Mouse (Mus musculus): ENCODE measurements around the gene Flot1.
A peak's percentile ranks its signal among the peaks of the same experiment; 100 is the strongest.
"Not testable (repeated sequence)": the region's sequence is repeated elsewhere in the genome, so short reads cannot be mapped to it uniquely, and the experiment has no call there.

The Flot1 gene

DNA sequence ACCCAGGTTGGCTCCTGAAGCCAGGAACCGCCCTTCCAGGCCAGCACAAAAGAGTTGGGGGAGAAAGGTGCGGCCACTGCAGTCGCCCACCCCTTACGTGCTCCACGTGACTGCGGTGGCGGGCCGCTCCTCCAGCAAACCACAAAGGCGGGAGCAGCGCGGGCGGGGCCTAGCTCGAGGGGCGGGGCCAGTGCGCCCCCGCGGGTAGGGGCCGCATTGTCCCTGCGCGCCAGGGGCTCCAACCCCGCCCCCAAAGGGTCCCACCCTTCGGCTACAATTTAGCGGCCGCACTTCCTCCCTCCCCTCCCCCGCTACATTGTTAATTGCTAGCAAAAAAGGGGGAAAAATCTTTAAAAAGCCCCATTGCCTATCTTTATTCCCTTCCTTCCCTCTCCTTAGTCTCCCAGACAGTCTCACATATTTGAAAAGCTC is 14.0 kb downstream of the Flot1 start:
- DNase-seq: peak; percentile 75

DNA sequence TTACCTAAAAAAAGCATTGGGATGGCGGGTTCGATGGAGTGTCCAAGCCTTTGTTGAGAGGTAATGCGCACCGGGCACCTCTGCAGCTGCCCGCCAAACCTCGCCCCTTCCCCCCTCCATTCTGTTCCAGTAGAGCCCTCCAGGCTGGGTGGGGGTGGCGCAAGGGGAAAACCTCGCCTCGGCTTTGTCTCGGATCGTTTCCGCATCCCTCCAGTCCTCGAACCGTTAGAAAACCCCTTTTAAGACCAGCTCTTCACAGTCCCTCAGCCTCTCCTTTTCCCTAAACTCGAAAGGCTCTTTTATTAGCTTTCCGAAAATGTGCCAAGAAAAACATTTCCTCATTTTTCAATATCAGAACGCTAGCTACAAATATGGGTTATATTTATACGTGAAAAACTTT is 14.5 kb downstream of the Flot1 start:
- DNase-seq: peak; percentile 56

DNA sequence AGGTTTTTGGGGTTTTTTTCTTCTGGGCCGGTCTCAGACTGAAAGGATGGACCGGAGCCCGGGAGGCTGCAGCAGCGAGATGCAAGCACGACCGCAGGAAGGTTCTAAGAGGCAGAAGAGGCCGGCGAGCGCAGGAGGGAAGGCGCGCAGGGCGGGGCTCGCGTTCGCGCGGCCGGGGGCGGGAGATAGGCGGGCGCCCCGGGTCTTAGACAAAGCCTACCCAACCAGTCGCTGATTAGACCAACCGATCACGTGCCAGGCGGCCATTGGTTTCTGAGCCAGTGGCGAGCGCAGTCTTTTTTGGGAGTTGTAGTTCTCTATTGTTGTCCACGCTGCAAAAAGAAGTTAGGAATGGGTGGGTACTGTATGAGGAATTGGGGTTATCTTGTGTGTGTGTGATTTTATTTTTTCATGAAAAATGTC is 15.1 kb downstream of the Flot1 start, which contains the start of gene Tubb5:
Tubb5 (minus strand) TSS at position 185 of the 423 bp plus-strand sequence.
- peak; percentile 94 for DNase-seq

DNA sequence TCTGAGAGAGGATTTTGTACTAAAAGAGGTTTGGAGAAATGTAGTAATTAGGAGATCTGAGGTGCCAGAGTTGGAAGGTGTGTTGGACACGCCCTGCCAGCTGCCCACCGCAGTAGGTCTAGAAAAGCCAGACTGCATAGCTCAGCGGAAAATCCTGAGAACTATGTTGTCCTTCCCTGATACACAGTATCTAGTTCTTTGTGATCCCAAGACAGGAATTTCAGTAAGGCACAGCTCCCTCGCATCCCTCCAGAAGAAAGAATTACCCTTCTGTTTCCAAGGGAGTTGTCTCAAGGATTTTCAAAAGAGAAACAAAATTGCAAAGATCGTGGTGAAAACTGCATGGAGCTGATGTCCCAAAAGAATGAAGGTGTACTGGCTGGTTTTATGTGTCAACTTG is 15.5 kb downstream of the Flot1 start:
- no peak for DNase-seq

DNA sequence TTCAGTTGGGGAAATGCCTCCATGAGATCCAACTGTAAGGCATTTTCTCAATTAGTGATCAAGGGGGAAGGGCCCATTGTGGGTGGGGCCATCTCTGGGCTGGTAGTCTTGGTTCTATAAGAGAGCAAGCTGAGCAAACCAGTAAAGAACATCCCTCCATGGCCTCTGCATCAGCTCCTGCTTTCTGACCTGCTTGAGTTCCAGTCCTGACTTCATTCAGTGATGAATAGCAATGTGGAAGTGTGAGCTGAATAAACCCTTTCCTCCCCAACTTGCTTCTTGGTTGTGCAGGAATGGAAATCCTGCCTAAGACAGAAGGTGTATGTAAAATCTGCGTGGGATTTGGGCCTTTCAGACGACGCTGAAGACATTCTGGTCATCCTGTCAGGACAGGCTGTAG is 16.0 kb downstream of the Flot1 start:
- DNase-seq: not testable (repeated sequence)

DNA sequence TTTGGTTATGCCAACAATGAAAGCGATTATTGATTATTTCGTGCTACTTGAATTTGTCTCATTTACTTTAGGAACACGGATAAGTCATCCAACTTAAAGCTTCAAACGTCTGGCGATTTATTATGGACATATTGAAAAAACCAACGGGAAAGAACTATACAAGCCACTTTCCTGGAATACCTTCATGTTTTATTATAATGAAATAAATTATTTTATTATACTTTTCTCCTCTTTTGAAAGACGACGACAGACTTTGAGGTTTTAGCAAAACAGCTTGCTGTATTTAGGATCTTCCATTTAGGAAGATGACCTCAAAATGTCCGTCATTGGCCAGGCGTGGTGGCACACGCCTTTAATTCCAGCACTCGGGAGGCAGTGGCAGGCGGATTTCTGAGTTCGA is 17.5 kb downstream of the Flot1 start:
- no peak for DNase-seq

DNA sequence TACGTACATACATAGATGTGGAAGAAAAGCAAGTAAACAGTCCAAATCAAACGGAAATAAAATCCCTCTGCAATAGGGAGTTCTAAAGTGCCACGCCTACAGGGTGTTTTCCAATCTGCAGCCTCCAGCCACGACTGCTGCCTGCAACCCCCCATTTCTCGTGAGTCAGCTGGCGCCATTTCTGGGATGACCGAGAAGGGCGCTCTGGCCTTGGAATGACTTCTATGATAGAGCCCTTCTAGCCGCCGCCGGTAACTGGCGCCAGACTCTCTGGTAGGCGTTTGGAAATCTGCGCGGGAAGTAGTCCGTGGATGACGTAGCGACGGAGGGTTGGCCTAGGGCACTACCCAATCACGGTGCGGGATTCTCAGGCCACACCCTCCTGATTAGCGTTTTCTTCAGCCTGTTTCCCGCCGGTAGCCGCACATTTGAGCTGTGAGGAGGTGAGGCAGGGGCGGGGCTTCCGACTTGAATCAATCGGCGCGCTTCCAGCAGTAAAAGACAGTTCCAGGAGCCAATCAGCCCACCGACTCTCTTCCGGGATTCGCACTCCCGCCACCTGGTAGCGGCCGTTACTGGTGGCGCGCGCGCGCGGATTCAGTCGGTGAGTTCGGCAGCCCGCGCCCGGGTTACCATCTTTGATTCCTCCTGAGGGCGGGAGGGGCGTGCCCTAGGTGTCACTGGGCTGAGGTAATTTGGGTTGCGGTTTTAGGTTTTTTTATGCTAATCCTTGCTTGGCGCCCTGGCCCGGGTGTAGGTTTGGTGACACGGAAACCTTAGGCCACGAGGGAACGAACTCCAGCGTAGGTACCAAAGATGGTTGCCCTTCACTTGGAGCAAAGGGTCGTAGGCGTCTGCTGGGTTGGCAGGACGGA is 18.3 kb downstream of the Flot1 start, which contains the start of gene Mdc1:
Mdc1 (plus strand) TSS at position 440 of the 875 bp plus-strand sequence.
- DNase-seq: peak; percentile 98

DNA sequence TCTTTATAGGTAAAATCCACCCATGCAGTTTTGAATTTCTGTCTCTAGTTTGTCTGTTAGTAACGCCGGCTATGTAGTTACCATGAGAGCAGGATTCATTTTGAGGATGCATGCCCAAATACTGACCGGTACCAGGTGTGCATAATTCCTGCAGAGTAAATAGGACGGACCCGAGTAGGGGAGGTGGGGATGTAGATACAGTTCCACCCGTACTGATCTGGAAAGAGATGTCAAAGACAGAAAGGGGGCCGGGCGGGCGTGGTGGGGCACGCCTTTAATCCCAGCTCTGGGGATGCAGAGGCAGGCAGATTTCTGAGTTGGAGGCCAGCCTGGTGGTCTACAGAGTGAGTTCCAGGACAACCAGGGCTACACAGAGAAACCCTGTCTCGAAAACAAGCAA is 19.0 kb downstream of the Flot1 start:
- DNase-seq: no peak

DNA sequence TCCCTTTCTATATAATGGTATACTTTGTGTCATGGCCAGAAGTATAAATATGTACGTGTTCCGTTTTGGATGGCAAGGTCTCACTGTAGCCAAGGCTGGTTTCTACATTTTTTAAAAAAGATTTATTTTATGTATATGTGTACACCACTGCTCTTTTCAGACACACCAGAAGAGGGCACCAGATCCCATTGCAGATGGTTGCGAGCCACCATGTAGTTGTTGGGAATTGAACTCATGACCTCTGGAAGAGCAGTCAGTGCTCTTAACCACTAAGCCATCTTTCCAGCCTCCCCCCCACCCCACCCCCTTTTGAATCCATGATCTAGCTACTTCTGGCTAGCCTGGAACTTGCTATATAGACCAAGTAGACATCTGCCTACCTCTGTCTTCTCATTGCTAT is 20.5 kb downstream of the Flot1 start:
- DNase-seq: no peak

DNA sequence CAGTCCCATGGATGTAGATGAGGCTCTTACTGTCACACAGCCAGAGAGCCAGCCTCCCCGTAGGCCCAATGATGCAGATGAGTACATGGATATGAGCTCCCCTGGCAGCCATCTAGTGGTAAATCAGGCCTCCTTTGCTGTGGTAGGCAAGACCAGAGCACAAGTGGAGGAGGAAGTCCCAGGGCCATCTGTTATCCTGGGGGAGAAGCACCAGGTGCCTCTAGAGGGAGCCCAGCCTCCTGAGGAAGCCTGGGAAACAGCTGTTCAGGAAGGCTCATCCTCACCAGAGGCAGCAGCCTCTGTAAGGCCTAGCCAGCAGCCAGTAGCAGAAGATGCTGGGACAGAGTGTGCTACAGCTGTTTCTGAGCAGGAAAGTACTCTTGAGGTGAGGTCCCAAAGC is 25.1 kb downstream of the Flot1 start:
- DNase-seq: no peak

DNA sequence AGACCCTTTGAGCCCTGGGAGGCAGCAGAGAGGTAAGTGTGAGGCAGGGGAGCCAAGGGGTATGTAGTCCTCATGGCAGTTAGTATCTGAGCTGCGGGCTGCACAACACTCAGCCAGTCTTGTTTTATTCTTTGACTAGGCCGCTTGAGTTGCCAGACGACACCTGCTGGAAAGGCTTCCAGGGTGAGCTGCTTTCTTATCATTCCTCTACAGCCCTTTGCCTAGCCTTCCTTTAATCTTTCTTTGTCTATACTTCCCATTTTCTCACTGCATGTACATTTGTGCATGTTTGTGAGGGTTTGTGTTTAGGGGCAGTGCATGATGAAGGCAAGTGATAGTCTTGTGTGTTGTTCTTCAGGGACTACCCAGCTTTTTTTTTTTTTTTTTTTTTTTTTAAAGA is 27.9 kb downstream of the Flot1 start:
- no peak for DNase-seq

DNA sequence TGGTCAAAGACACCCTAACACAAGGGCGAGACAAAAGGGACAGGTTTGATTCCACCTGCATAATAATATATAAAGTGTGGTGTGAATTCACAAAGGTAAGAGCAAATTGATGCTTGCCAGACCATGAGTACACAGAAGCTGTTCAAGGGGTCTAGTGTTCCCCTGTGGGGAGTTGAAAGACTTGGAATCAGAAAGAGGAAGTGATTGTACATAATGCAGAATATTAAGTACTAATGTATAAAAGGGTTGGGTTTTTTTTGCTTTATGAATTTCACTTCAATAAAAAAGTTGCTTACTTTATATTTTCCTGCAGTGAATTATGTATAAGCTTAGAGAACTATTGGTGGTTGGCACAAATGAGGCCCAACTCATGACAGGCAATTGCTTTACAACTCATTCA is 36.3 kb downstream of the Flot1 start:
- DNase-seq: no peak

DNA sequence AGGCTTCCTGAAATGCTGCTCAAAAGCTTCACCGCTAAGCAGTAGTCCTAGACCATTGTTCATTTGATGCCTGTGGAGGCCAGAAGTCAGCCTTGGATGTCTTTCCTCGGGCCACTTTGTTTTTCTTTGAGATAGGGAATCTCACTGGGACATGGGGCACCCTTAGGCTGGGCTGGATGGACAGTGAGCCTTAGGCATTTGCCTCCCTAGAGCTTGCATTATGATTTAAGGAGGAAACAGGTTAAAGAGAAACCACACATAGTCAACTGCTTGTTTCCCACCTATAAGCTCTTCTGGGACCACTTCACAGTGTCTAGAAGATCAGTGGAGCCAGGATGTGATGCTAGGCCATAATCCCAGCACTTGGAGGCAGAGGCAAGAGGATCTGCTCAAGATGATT is 36.8 kb downstream of the Flot1 start:
- no peak for DNase-seq

DNA sequence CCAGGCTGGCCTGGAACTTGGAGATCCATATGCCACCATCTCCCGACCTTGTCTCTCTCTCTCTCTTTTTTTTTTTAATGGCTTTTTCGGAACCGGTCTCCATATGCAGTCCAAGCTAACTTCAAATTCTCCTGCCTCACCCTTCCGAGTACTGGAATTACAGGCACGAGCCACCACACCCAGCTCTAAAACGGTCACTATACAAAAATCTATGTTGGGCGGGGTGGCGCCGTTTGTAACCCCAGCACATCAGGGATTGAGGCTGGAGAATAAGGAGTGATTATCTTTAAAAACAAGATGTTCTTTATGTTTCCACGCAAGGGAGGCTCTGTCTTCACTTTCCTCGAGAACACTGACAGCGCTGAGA is 37.8 kb downstream of the Flot1 start:
- no peak for DNase-seq

DNA sequence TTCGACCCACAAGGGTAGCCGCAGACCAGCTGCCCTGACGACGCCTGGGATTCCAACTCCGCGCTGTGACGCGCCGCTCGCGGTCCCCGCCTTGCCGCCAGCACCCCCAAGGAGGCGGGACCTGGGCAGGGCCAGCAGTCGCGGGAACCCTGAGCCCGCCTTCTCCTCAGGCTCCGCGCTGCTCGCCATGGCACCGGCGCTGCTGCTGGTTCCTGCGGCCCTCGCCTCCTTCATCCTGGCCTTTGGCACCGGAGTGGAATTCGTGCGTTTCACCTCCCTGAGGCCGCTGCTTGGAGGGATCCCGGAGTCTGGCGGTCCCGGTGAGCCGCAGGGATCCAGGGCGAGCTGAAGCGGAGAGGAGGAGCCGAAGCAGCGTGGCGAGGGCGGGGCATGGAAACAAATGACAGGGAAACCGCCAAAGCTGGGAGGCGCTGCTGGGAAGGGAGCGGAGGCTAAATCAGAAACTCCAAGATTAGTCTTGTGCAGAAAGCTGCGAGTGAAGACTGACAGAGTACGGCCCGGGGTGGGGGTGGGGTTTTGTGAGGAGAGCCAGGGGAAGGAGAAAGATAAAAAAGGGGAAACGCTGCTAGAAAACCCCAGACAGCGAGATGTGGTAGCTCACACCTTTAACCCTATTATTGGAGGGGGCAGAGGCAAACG is 38.3 kb downstream of the Flot1 start, which contains the start of gene Nrm:
Nrm (plus strand) TSS at position 121 of the 660 bp plus-strand sequence.
- DNase-seq: peak; percentile 90

DNA sequence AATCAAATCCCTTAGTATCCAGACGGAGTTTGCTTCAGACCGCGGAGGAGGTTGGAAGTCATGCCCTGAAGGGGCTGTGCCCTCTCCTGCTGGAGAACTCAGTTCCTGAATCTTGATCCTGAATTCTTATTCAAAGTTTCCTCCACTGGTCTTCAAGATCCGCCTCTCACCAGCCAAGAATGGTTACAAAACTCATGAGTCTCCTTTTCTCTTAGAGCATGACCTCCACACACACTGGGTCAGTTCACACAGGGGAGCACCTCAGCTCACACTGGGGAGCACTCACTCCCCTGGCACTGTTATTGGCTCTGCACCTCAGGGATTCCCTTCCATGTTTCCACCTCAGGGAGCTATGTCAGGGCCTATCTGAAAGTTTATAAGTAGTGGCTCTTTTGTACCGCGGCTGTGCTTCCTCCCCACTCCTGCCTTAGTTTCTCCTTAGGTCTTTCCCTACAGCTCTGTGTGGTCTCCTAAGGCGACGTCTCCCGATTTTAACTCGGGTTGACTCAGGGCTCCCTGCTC is 41.9 kb downstream of the Flot1 start:
- DNase-seq: no peak

DNA sequence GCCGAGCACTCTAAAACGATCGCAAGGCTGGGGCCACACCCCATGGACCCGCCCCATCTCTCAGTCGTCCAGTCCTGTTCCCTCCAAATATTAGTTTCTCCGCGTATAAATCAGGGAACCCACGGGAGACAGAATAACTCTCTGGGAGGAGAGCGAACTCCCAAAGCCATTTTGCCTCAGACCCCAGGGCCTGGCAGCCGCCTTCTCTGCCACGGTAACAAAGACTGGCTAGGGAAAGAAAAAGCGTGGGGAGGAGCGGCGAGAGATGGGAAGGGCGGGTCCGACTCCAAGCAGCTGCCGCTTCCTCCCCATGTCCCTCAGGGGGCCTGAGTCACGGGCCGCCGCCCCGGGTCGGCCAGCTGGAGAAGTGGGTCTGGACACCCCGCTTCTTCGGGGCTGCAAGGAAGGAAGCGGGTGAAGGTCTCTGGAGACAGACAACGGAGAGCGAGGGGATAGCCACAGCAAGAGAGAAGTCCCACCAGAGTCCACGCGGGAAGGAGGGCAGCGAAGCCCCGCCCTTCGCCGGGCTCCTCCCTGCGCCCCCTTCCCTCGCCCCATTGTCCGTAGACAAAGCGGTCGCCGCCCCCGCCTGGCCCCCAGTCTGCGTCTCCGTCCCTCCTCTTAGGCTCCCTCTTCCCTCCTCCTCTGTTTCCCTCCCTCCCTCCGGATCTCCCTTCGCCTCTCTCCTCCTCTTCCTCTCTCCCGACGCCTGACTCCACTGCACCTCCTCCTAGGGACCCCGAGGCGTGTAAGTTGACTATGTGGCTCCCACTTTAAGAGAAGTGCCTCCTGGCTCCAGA is 42.7 kb downstream of the Flot1 start, which contains the start of gene Ppp1r18:
Ppp1r18 (plus strand) TSS at position 113 of the 800 bp plus-strand sequence.
- no peak for DNase-seq

DNA sequence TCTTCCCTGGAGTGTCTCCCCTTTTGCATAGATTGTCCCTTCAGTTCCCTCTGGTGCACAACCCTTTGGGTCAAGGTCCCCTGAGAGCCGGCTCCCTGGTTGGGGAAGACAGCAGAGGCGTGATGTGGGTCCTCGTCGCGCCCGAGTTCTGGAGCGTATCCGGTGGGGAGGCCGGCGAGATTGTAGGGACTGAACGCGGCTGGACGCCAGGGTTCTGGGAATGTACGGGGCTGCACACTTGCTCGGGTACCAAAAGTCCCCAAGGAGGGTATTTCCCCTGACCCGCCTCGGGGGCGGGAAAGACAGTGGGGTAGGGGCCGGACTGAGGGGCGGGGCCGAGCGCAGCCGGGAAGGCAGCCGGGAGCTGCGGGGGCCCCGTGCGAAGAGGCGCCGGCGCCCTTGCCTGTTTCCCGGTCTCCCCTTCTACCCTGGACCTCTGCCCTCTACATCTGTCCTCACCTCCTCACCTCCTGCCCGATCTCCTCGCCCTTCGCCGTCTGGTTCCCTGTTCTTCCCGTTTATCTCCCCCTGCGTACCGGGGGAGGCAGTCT is 43.3 kb downstream of the Flot1 start:
- DNase-seq: no peak

DNA sequence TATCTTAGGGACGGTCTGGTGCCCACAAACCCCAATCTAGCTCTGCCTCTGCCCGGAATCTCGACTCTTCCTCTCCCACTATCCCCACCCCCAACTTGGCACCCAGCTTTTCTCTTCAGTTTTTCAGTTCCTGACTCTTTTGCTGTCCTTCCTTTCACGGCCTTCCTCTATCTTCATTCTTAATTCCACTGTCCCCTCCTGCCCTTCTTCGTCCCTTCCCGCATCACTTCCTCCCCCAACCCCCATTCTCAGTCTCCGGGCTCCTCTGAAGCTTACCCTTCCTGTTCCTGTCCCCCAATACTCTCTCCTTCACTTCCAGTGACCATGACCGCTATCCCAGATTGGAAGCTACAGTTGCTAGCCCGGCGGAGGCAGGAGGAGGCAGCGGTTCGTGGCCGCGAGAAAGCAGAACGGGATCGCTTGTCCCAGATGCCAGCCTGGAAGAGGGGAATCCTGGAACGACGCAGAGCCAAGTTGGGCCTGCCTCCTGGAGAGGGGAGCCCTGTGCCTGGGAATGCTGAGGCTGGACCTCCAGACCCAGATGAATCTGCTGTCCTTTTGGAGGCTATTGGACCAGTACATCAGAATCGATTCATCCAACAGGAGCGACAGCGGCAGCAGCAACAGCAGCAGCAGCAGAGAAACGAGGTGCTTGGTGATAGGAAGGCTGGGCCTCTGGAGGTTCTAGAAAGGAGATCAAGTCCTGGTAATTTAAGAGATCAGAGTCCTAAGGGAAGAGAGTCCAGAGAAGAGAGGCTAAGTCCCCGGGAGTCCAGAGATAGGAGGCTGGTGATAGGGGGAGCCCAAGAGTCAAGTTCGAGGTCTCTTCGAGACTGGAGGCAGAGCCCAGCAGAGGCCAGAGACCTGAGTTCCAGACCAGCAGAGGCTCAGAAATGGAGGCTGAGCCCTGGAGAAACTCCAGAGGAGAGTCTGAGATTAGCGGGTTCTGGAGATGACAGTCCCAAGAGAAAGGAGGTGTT is 44.2 kb downstream of the Flot1 start:
- DNase-seq: no peak

DNA sequence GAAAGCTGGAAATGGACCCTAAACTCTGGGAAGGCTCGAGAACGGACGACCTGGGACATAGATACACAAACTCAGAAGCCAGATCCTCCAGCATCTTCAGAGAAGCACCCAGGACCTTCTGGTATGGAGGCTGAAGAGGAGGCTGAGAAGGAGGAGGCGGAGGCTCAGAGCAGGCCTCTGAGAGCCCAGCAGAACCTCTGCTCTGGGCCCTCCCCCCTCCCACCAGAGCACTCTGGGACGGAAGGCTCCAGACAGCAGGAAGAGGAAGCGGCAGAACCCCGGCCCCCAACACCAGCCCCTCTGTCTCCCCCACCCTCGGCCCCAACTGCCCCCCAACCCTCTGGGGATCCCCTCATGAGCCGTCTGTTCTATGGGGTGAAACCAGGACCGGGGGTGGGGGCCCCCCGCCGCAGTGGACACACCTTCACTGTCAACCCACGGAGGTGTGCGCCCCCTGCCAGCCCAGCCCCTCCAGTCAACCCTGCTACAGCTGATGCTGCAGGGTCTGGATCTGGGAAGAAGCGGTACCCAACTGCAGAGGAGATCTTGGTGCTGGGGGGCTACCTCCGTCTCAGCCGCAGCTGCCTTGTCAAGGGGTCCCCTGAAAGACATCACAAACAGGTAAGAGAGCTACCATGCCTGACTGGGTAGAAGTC is 45.3 kb downstream of the Flot1 start:
- no peak for DNase-seq

DNA sequence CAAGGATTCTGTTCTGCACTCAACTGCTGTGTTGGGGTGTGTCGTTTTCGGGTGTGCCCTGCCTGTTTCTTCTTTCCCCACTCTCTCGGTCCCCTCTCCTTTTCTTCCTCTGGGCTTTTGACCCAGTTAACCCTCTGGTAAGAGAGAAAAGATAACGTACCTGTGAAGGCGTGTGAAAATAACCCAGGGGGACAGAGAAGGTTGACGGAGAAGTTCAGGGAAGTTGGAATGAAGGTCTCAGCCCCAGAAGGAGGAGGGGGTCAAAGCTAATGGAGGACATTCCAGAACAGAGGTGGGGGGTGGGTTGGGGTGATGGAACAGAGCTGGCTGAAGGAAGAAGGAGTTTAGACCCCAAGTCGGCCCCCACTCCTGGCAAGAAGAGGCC is 45.9 kb downstream of the Flot1 start:
- no peak for DNase-seq
